Mouse (Mus musculus): ENCODE measurements at regions not wholly inside any gene's neighbourhood (a gene's known extent, or its start where the extent isn't known, plus 50 kb on each side); places are given as distances from the start of the nearest gene placed in this dataset.

GRCm38 (mm10) chr6:138838043-138838442, 179.7 kb upstream of the Igbp1b start:
- Histone ChIP-seq H3K4me2 (ENCODE audit: low read length) (no peak overlapping the region), H3K27ac (ENCODE audit: low read length) (no peak overlapping the region), H3K36me3 (ENCODE audit: control insufficient read depth, insufficient read depth, low read length) (no peaks in the 10 kb centered on the region), H3K4me3 (ENCODE audit: low read depth, low read length) (no peak overlapping the region), H3K9me3 (replicated peaks; ENCODE audit: control insufficient read depth, low read length, poor library complexity, severe bottlenecking) (no peaks in the 10 kb centered on the region), H3K27me3 (ENCODE audit: control insufficient read depth, insufficient read depth, low read depth, low read length) (no peaks in the 10 kb centered on the region), H3K4me1 (ENCODE audit: control insufficient read depth, insufficient read depth, low read length) (no peaks in the 10 kb centered on the region), H3K9ac (ENCODE audit: low read depth, low read length) (no peak overlapping the region)
- no peak for ATAC-seq
- 94% methylated on average over 8 of the region's 8 CpGs for WGBS

- H3K4me1 ChIP-seq (ENCODE audit: control insufficient read depth, insufficient read depth, low read length), result no peaks in the 10 kb centered on the region
- H3K36me3 ChIP-seq (ENCODE audit: control insufficient read depth, insufficient read depth, low read length), result no peaks in the 10 kb centered on the region
- H3K9ac ChIP-seq (ENCODE audit: low read depth, low read length), result no peak overlapping the region
- H3K4me3 ChIP-seq (ENCODE audit: low read depth, low read length), result no peak overlapping the region
- no peak for ATAC-seq
- no peaks in the 10 kb centered on the region for H3K27me3 ChIP-seq (ENCODE audit: control insufficient read depth, insufficient read depth, low read depth, low read length)
- H3K9me3 ChIP-seq (replicated peaks; ENCODE audit: control insufficient read depth, low read length, poor library complexity, severe bottlenecking), result no peaks in the 10 kb centered on the region
- no peak overlapping the region for H3K27ac ChIP-seq (ENCODE audit: low read length)
- 93% methylated on average over 6 of the region's 6 CpGs for WGBS
- H3K4me2 ChIP-seq (ENCODE audit: low read length), result no peak overlapping the region
Observed at GRCm38 (mm10) chr6:138834876-138835275, 176.5 kb upstream of the Igbp1b start.

DNA sequence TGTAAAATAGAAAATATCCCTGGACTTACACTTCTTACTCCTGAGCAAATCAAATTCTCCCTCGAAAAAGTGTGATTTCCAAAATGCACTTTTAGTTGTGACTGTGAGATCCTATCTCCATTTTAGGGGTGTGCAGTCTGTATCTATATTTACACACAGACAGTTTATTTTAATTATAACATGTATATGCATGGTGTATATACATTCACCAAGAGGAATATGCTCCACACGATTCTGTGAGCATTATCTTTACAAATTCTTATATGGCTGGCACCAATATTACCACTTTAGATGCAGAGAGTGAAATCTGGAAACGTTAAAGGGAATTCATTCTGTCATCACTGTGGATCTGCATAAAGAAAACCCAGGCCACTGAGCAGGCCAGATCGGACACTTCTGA, 143.5 kb upstream of the Igbp1b start:
- 64% methylated on average over 4 of the region's 4 CpGs for WGBS
- no peak overlapping the region for H3K27ac ChIP-seq (ENCODE audit: low read length)
- ATAC-seq, result no peak
- no peak overlapping the region for H3K9ac ChIP-seq (ENCODE audit: low read depth, low read length)
- no peak overlapping the region for H3K4me2 ChIP-seq (ENCODE audit: low read length)
- no peaks in the 10 kb centered on the region for H3K36me3 ChIP-seq (ENCODE audit: control insufficient read depth, insufficient read depth, low read length)
- no peaks in the 10 kb centered on the region for H3K27me3 ChIP-seq (ENCODE audit: control insufficient read depth, insufficient read depth, low read depth, low read length)
- no peaks in the 10 kb centered on the region for H3K9me3 ChIP-seq (replicated peaks; ENCODE audit: control insufficient read depth, low read length, poor library complexity, severe bottlenecking)
- H3K4me1 ChIP-seq (ENCODE audit: control insufficient read depth, insufficient read depth, low read length), result no peaks in the 10 kb centered on the region
- H3K4me3 ChIP-seq (ENCODE audit: low read depth, low read length), result no peak overlapping the region

DNA sequence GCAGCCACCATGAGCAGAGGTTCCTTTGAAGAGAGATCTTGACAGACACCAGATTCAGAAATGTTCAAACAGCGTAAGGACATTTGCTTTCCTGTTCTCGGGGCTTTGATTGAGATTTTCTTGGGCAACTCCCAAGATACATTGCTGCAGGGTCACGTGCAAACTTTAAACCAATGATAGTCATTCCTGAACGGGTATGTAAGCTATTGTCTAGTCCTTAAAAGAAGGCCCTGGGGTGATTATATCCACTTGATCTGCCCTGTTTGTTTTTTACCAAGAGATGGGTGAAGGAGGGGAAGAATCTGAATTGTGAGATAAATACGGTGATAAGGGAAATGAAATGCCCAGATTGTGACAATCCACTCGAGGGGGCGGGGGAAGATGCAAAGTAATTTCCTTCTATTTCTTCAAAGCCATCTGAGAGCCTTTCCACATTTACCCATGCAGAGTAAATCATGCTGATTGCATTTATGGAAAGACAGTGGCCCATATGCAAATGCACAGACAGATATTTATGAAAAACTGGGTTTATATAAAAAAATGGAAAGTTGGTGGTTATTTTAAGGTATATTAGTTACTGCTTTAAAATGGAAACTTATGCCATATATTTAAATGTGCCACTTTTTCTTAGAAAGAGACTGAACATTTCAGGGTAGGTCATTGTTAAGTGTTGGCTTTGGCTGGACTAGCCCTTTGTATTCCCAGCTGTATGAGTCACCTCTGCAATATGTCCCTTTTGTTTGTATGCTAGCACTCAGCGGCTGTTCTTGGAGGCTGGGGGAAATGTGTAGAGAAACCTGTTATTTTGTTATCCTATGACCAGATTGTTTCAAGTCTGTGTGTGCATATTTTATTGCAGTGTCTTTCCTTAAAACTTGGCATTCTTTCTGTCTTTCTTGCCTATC, 142.7 kb upstream of the Igbp1b start:
- no peak overlapping the region for H3K27ac ChIP-seq (ENCODE audit: low read length)
- H3K4me3 ChIP-seq (ENCODE audit: low read depth, low read length), result no peak overlapping the region
- H3K36me3 ChIP-seq (ENCODE audit: control insufficient read depth, insufficient read depth, low read length), result no peaks in the 10 kb centered on the region
- H3K4me1 ChIP-seq (ENCODE audit: control insufficient read depth, insufficient read depth, low read length), result no peaks in the 10 kb centered on the region
- no peak overlapping the region for H3K9ac ChIP-seq (ENCODE audit: low read depth, low read length)
- ATAC-seq, result no peak
- WGBS, result 63% methylated on average over 8 of the region's 8 CpGs
- no peaks in the 10 kb centered on the region for H3K27me3 ChIP-seq (ENCODE audit: control insufficient read depth, insufficient read depth, low read depth, low read length)
- H3K4me2 ChIP-seq (ENCODE audit: low read length), result no peak overlapping the region
- H3K9me3 ChIP-seq (replicated peaks; ENCODE audit: control insufficient read depth, low read length, poor library complexity, severe bottlenecking), result no peaks in the 10 kb centered on the region

DNA sequence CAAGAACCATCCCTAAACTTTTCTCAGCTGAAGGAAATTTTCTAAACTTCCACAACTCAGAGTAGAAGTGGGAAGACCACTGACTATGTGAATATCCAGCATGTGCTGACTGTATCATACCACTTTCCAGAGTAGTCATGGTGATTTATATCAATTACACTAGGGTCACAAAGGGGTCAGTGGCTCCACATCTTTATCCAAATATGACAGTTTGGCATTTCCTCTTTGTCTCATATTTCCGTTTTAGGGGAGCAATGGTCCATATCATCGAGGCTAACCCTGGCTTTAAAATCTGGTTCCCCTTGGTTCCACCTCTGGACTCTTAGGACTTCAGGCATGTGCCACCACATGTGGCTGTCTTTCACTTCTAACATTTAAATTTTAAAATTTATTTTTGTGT, 136.4 kb upstream of the Igbp1b start:
- no peak overlapping the region for H3K4me3 ChIP-seq (ENCODE audit: low read depth, low read length)
- H3K27me3 ChIP-seq (ENCODE audit: control insufficient read depth, insufficient read depth, low read depth, low read length), result no peaks in the 10 kb centered on the region
- no peak for ATAC-seq
- H3K9ac ChIP-seq (ENCODE audit: low read depth, low read length), result no peak overlapping the region
- no peak overlapping the region for H3K27ac ChIP-seq (ENCODE audit: low read length)
- H3K36me3 ChIP-seq (ENCODE audit: control insufficient read depth, insufficient read depth, low read length), result no peaks in the 10 kb centered on the region
- no peaks in the 10 kb centered on the region for H3K4me1 ChIP-seq (ENCODE audit: control insufficient read depth, insufficient read depth, low read length)
- no peaks in the 10 kb centered on the region for H3K9me3 ChIP-seq (replicated peaks; ENCODE audit: control insufficient read depth, low read length, poor library complexity, severe bottlenecking)
- H3K4me2 ChIP-seq (ENCODE audit: low read length), result no peak overlapping the region
- WGBS, result 92% methylated on average over 2 of the region's 2 CpGs

DNA sequence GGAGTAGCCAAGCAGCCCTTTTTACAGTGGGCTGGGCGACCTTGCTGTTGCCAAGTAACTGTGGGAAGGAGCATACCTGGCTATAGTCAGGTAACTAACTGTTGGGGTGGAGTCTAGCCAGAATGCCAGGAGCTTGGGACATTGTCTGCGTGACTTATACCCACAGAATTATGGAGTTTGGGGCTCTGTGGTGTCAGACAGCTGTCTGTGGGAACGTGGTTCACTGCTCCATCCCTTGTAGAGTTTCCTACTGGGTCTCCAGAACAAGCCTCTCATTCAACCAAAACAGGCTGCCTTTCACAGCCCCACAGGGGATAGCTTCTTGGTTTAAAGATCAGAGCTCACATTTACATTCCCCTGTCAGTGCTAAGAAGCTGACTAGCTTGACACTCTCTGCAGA, 134.5 kb upstream of the Igbp1b start:
- no peaks in the 10 kb centered on the region for H3K4me1 ChIP-seq (ENCODE audit: control insufficient read depth, insufficient read depth, low read length)
- no peaks in the 10 kb centered on the region for H3K36me3 ChIP-seq (ENCODE audit: control insufficient read depth, insufficient read depth, low read length)
- H3K9me3 ChIP-seq (replicated peaks; ENCODE audit: control insufficient read depth, low read length, poor library complexity, severe bottlenecking), result no peaks in the 10 kb centered on the region
- 62% methylated on average over 3 of the region's 3 CpGs for WGBS
- ATAC-seq, result no peak
- H3K9ac ChIP-seq (ENCODE audit: low read depth, low read length), result no peak overlapping the region
- no peak overlapping the region for H3K4me2 ChIP-seq (ENCODE audit: low read length)
- no peak overlapping the region for H3K27ac ChIP-seq (ENCODE audit: low read length)
- no peak overlapping the region for H3K4me3 ChIP-seq (ENCODE audit: low read depth, low read length)
- no peaks in the 10 kb centered on the region for H3K27me3 ChIP-seq (ENCODE audit: control insufficient read depth, insufficient read depth, low read depth, low read length)

DNA sequence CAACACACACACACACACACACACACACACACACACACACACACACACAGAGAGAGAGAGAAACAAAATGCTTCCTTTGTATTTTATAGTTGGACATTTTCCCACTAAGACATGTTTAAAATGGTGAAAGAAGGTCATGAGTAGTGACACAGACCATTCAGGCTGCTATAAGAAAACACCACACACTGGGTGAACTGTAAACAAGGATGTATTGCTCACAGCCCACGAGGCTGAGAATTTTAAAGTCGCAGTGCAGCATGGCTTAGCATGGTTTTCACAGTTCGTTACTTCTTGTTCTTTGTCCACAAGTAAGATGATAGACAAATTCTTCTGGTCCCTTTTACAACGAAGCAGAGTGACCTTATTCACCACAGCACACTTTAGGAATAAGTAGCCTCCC, 124.6 kb upstream of the Igbp1b start:
- Histone ChIP-seq H3K4me2 (ENCODE audit: low read length) (no peak overlapping the region), H3K36me3 (ENCODE audit: control insufficient read depth, insufficient read depth, low read length) (no peaks in the 10 kb centered on the region), H3K27me3 (ENCODE audit: control insufficient read depth, insufficient read depth, low read depth, low read length) (no peaks in the 10 kb centered on the region), H3K9me3 (replicated peaks; ENCODE audit: control insufficient read depth, low read length, poor library complexity, severe bottlenecking) (0 out of 2 replicates have a peak, but pooled peaks cover 3% of the 10 kb centered on the region), H3K4me1 (ENCODE audit: control insufficient read depth, insufficient read depth, low read length) (no peaks in the 10 kb centered on the region), H3K4me3 (ENCODE audit: low read depth, low read length) (no peak overlapping the region), H3K27ac (ENCODE audit: low read length) (no peak overlapping the region), H3K9ac (ENCODE audit: low read depth, low read length) (no peak overlapping the region)
- 27% methylated on average over 4 of the region's 4 CpGs for WGBS
- no peak for ATAC-seq

GRCm38 (mm10) chr6:138782470-138782869, 124.1 kb upstream of the Igbp1b start:
- WGBS, result 70% methylated on average over 4 of the region's 4 CpGs
- Histone ChIP-seq H3K36me3 (ENCODE audit: control insufficient read depth, insufficient read depth, low read length) (no peaks in the 10 kb centered on the region), H3K9ac (ENCODE audit: low read depth, low read length) (no peak overlapping the region), H3K4me1 (ENCODE audit: control insufficient read depth, insufficient read depth, low read length) (no peaks in the 10 kb centered on the region), H3K27ac (ENCODE audit: low read length) (no peak overlapping the region), H3K9me3 (replicated peaks; ENCODE audit: control insufficient read depth, low read length, poor library complexity, severe bottlenecking) (0 out of 2 replicates have a peak, but pooled peaks cover 3% of the 10 kb centered on the region), H3K4me3 (ENCODE audit: low read depth, low read length) (no peak overlapping the region), H3K4me2 (ENCODE audit: low read length) (no peak overlapping the region), H3K27me3 (ENCODE audit: control insufficient read depth, insufficient read depth, low read depth, low read length) (no peaks in the 10 kb centered on the region)
- no peak for ATAC-seq

GRCm38 (mm10) chr6:138761991-138762390, 103.6 kb upstream of the Igbp1b start:
- 70% methylated on average over 3 of the region's 3 CpGs for WGBS
- Histone ChIP-seq H3K27ac (ENCODE audit: low read length) (no peak overlapping the region), H3K4me1 (ENCODE audit: control insufficient read depth, insufficient read depth, low read length) (no peaks in the 10 kb centered on the region), H3K27me3 (ENCODE audit: control insufficient read depth, insufficient read depth, low read depth, low read length) (no peaks in the 10 kb centered on the region), H3K36me3 (ENCODE audit: control insufficient read depth, insufficient read depth, low read length) (no peaks in the 10 kb centered on the region), H3K4me2 (ENCODE audit: low read length) (no peak overlapping the region), H3K9me3 (replicated peaks; ENCODE audit: control insufficient read depth, low read length, poor library complexity, severe bottlenecking) (no peaks in the 10 kb centered on the region), H3K4me3 (ENCODE audit: low read depth, low read length) (no peak overlapping the region), H3K9ac (ENCODE audit: low read depth, low read length) (no peak overlapping the region)
- no peak for ATAC-seq
